Mouse (Mus musculus) adrenal gland, postnatal 10 days (tissue): ENCODE measurements at regions not wholly inside any gene's neighbourhood (a gene's known extent, or its start where the extent isn't known, plus 50 kb on each side); places are given as distances from the start of the nearest gene placed in this dataset.

ENCODE experiments used
- DNase-seq: peaks from one replicate; pipeline ENCODE4 v3.0.0; 2021; ENCODE audit warnings: mixed read lengths

DNA sequence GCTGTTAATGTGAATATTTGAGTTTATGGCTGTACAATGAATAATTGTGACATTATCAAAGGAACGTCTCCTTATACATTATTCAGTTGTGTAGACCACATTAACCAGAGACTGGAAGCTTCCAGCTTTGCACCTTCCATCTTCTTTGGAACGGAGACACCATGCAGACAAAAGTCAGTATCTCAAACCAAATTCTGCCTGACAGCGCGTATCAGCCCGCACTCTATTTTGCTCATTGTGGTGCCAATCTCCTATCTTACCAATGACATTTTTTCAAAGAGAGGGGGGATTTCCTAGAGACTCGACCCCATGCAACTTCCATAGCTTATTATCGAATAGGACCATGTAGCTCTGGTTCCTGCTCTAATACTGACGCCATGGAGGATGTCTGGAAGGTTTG, 69.9 kb upstream of the Tmco5 start:
- no peak for DNase-seq

DNA sequence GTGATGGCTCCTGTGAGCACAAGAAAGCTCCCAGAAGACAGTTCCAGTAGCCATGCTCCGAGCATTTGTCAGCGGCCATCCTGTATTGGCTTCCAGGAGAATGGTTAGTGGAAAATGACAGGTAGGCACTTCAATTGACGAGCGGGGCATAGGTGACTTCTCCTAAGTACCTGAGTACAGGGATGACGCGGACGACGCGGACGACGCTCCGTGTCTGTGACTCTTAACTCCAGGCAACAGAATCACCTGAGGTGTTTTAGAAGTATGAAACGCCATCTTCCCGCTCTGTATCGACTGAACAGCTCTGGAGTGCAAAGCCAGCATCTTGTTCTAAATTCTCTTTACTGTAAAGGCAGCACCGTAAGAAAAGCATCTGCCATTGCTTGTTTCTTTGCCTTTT, 68.4 kb upstream of the Tmco5 start:
- DNase-seq = no peak

GRCm38 (mm10) chr2:116812869-116813558, 65.5 kb upstream of the Tmco5 start:
- no peak for DNase-seq

- no peak for DNase-seq
These were observed 65.0 kb upstream of the Tmco5 start for GRCm38 (mm10) chr2:116813559-116813895.

GRCm38 (mm10) chr2:116817134-116817533, 61.4 kb upstream of the Tmco5 start:
- no peak for DNase-seq

DNA sequence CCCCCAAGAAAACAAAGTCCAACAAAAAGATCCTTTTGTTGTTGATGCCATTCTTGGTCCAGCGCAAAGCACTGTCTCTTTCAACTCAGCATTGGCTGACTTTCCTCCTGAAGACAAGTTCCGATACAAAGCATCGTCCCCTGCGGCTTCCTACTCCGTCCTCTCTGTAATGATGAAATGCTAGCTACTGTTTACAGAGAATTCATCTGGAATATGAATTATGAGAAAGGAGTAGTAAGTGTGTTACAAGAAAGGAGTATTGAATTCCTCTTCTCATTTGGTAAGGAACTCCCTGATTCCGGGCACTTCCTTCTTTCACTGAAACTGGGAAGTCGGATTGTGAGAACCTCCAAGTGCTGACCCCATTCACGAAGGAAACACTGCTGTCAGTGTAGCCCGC, 60.9 kb upstream of the Tmco5 start:
- DNase-seq = no peak

GRCm38 (mm10) chr2:116818550-116818949, 59.9 kb upstream of the Tmco5 start:
- no peak for DNase-seq

DNA sequence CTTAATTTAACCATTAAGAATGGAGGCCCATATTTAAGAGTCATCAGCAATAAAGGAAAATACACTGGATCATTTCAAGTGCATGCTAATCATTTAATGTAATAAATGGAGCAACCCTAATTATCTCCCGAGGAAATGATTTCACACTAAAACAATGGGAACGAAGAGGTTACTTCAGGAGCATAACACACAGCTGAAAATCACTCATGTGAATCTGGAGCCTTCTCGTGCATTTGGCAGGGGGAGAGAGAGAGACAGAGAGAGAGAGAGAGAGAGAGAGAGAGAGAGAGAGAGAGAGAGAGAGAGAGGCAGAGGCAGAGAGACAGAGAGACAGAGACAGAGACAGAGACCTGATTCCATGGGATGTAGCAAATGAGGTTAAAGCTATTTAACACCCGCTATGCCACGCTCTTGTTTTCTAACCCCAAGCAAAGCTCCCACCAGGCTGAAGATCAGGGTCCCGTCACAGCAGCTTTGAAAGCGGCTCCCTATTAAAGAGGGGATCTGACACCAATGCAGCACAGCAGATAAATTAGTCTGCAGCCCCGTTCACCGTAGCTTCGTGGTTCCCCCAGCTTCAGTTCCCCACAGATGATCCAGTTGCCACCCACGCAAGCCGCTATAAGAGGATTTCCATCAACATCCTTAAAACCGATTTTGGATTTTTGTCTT, 59.3 kb upstream of the Tmco5 start:
- DNase-seq = no peak

DNA sequence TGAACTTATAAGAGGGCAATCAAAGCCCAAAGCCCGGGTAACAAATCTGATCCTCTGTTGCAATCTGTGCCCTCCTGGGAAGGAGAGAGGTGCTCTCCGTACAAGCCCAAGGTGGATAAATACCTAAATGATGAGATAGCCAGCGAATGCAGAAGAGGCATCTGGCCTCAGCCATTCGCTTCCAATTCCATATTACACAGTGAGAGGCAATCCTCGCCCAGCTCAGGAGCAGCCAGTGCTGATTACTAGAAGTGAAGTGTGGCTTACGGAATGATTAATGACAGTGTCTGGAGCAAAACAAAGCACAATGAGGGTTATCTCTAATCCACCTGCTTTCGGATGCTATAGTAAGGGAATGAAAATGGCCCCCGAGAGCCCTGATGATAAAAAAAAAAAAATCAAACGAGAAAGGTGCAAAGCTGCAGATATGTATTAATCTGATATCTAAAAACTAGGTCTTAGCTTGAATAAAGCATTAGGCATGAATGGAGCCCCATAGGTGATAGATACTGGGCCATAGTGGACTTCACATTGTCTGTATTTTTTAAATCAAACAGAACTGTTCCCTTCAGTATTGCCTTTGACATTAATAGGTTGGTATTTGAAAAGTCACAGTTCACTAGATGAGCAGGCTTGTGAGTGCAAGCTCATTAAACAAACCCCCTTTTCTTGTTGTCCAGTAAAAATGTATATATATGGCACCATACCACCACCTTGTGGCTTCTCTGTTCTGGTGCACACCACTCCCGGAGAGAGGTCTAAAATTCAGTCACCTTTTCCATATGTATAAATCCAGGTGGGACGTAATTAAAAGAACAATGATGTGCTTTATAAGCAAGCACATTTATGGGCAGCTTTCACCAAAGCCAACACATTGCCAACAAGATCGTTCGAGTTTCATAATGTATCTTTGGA, 57.4 kb upstream of the Tmco5 start:
- DNase-seq = peak; percentile 8
